Mouse (Mus musculus) forebrain, embryonic 16.5 days (tissue): ENCODE data around the gene Clk3. TPM values are rescaled to one million over a fixed set of nuclear protein-coding genes. Genes with fewer than 3 reads are reported as not detected.
A peak's percentile ranks its signal among the peaks of the same experiment; 100 is the strongest.

ENCODE experiments used
- ATAC-seq: fragments of 200-750 bp; cut with Nextera tagmentation; 2 replicates; pipeline ENCODE4 v1.8.0; 2017; ENCODE audit warnings: mild to moderate bottlenecking, moderate library complexity
- H3K27ac ChIP-seq: fragments of 300-500 bp; sonication (generic); 2 replicates; pipeline ENCODE4 v1.5.1; 2014; ENCODE audit warnings: low read length, control low read depth
- H3K27me3 ChIP-seq: fragments of 300-500 bp; sonication (generic); replicated peaks from 2 replicates; pipeline ENCODE4 v1.6.1; 2014; ENCODE audit warnings: low read length; ENCODE audit not compliant: control insufficient read depth, insufficient read depth
- H3K36me3 ChIP-seq: fragments of 300-500 bp; sonication (generic); 2 replicates; pipeline ENCODE4 v1.6.1; 2014; ENCODE audit not compliant: control insufficient read depth, insufficient read depth
- H3K4me1 ChIP-seq: fragments of 300-500 bp; sonication (generic); replicated peaks from 2 replicates; pipeline ENCODE4 v1.6.1; 2014; ENCODE audit warnings: low read length; ENCODE audit not compliant: control insufficient read depth, insufficient read depth
- H3K4me2 ChIP-seq: fragments of 300-500 bp; sonication (generic); 2 replicates; pipeline ENCODE4 v1.6.1; 2014; ENCODE audit warnings: mild to moderate bottlenecking, low read length, control low read depth
- H3K4me3 ChIP-seq: fragments of 300-500 bp; sonication (generic); replicated peaks from 2 replicates; pipeline ENCODE4 v1.5.1; 2014; ENCODE audit warnings: mild to moderate bottlenecking, low read length, control low read depth
- H3K9ac ChIP-seq: fragments of 300-500 bp; sonication (generic); replicated peaks from 2 replicates; pipeline ENCODE4 v1.6.1; 2014; ENCODE audit warnings: low read depth, low read length, control low read depth
- H3K9me3 ChIP-seq: fragments of 300-500 bp; sonication (generic); 2 replicates; pipeline ENCODE4 v1.6.1; 2016; ENCODE audit warnings: low read length; ENCODE audit not compliant: control insufficient read depth
- WGBS: fragments of 180-500 bp; shearing (Covaris S2); extraction: QIAGEN DNeasy Blood & Tissue Kit; methylation state at CpG from one replicate; pipeline ENCODE4 v1.1.7; 2014; 5-methylcytosine and 5-hydroxymethylcytosine counted together
- polyA plus RNA-seq: library from polyadenylated mRNA; unstranded; fragments of >200 nt; fragmentation: Nextera tagmentation; extraction: Ambion mirVana; gene quantifications from 2 replicates; pipeline ENCODE4 v1.2.1, GENCODE M21; 2015

Clk3 gene
- polyA plus RNA-seq, 1 experiment from 2014 or later, result 88.9 TPM

DNA sequence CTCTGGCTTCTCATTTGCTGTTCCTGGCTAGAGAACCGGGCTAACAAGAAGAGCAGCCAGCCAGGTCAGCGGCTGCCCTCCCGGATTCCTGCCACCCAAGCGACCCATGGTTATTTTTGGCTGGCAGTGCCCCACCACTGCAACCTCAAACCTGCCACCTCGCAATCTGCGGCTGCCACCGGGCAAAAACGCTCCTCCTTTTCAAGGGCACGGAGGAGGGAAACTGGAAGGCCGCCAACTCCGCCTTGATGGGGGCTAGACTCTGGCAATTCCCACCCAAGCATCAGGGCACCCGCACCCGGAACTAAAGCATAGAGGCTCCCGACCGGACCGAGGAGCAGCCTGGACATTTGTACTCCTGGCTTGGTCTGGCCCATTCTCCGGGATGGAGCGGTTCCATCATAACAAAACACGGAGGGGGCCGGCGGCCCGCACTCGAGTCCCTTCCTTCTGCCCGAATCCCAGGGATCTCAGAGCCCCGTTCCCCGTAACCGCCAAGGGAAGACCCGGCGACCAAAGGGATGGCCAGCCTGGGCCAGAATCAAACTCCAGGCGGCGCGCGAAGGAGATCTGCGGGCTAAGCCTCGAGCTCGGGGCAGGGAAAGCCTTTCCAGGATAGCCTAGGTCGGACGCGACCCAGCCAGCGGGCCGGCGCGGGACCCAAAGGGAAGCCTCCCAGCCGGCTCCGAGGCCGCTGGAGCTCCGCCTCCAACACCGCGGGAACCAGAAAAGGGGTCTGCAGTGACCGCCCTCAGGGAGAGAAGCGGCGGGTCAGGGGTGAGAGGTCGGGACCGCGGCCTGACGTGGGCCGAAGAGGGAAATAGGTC is 1.3 kb downstream of the Clk3 start:
- peak overlapping the region; percentile 99 for H3K4me2 ChIP-seq
- H3K4me3 ChIP-seq, result peak overlapping the region; percentile 98
- H3K27ac ChIP-seq, result peak overlapping the region; percentile 100
- H3K4me1 ChIP-seq, result peaks cover 37% of the 10 kb centered on the region
- H3K9me3 ChIP-seq, result no peaks in the 10 kb centered on the region
- WGBS, result under 1% methylated on average over 57 of the region's 57 CpGs
- H3K27me3 ChIP-seq, result no peaks in the 10 kb centered on the region
- H3K36me3 ChIP-seq, result 0 out of 2 replicates have a peak, but pooled peaks cover 9% of the 10 kb centered on the region
- peak; percentile 50 for ATAC-seq
- peak overlapping the region; percentile 100 for H3K9ac ChIP-seq

DNA sequence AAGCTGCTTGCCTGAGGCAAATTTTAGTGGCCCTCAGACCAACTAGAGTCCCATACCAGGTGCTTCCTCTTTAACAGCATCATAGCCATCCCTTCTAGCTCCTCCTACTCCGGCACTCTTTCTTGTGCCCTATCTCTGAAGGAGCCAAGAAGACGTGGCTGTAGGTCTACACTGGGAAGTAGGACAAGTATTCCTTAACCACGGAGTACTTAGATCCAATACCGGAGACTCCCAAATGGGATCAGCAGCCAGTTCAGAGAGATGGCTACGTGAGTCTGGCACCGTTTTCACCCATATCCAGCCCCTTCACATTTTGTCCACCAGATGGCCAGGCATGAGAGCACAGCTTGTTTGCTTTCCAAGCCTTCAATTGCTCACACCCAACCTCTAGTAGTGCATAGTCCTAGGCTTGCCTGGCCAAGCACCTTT is 3.1 kb downstream of the Clk3 start:
- 61% methylated on average over 6 of the region's 6 CpGs for WGBS
- no peak overlapping the region for H3K4me3 ChIP-seq
- peak overlapping the region; percentile 99; the same call in 1 of the 2 replicates for H3K4me2 ChIP-seq
- H3K27me3 ChIP-seq, result no peaks in the 10 kb centered on the region
- peaks cover 37% of the 10 kb centered on the region for H3K4me1 ChIP-seq
- H3K9ac ChIP-seq, result no peak overlapping the region
- no peak for ATAC-seq
- H3K36me3 ChIP-seq, result peaks cover 17% of the 10 kb centered on the region
- H3K27ac ChIP-seq, result no peak overlapping the region
- no peaks in the 10 kb centered on the region for H3K9me3 ChIP-seq

DNA sequence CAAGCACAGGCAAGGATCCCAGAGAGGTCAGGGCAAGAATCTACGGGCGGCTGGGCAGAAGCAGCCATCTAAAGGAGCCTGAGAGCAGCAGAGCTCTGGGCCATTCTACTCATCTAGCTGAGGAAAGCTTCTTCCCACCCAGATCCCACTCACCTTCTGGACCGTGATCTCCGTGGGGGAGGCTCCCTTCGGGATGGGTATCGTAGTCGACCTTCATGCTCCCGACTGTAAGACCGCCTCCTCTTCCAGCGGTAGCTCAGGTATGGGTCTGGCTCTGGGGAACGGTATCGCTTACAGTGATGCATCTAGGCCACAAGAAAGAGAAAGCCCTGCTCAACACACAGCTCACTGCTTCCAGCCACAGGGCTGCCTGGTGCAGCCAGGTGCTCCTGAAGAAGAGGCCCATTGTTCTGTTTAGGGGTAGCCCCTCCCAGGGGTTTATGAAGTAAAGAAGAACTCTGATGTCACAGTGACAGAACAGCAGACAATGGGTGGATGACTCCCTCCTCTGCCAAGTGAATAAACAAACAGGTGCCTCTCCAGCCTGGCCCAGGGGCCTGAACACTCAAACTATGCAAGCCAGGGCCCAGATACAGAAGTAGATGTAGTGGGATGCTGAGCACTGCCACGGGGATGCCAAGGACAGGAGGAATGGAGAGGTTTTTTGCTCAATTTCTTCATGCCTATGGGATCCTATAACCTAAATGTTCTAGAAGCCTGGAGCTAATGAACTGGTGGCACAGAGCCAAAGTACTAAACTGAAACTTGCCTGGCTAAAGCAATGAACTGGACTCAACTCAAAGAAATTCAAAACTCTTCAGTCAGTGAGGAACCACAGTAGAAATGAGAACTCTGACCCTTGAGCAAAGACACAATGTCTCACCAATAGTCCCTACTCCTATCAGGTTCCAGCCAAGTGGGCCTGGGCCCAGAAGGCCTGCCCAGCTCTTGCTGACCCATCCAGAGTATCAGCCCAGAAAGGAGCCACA is 3.8 kb downstream of the Clk3 start:
- H3K9ac ChIP-seq, result no peak overlapping the region

DNA sequence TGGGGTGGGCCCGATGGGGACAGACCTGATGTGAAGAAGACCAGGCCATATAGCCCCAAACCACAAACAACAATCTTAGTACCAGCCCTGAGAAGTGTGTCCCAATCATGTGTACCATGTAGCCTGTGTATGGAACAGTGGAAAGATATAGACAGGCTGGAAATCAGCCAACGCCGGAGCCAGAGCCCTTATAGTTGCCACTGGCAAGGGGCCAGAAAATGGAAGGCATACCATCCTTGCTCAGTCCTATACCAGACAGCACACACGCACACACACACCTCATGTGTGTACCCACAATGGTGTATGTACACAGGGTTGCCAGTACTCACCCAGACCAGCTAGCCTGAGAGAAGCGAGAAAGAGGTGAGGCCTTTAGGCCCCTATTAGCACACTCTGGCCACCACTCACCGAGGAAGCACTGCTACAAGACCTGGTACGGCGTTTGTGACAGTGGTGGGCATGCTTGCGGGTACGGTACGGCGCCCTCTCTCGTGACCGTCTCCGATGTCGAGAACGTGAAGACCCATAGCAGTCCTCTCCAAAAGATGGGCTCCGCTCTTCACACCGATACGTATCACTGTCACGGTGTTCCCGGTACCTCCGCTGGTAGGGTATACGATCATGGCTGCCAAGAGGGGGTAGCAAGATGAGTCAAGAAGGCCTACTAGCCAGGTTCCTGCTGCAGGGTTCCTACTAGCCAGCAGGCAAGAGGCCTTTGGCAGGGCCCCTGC is 5.1 kb downstream of the Clk3 start:
- Histone ChIP-seq H3K4me3 (no peak overlapping the region), H3K4me2 (no peak overlapping the region), H3K36me3 (peaks cover 25% of the 10 kb centered on the region), H3K9me3 (no peaks in the 10 kb centered on the region), H3K27ac (no peak overlapping the region), H3K4me1 (peaks cover 25% of the 10 kb centered on the region), H3K9ac (no peak overlapping the region), H3K27me3 (no peaks in the 10 kb centered on the region)
- no peak for ATAC-seq
- 95% methylated on average over 24 of the region's 24 CpGs for WGBS

More for the DNA sequence above, 3.8 kb downstream of the Clk3 start:
- Histone ChIP-seq H3K27ac (no peak overlapping the region), H3K4me2 (no peak overlapping the region), H3K27me3 (no peaks in the 10 kb centered on the region), H3K4me1 (peaks cover 36% of the 10 kb centered on the region), H3K9me3 (no peaks in the 10 kb centered on the region), H3K4me3 (no peak overlapping the region), H3K36me3 (peaks cover 24% of the 10 kb centered on the region)
- no peak for ATAC-seq
- WGBS, result 95% methylated on average over 13 of the region's 13 CpGs

DNA sequence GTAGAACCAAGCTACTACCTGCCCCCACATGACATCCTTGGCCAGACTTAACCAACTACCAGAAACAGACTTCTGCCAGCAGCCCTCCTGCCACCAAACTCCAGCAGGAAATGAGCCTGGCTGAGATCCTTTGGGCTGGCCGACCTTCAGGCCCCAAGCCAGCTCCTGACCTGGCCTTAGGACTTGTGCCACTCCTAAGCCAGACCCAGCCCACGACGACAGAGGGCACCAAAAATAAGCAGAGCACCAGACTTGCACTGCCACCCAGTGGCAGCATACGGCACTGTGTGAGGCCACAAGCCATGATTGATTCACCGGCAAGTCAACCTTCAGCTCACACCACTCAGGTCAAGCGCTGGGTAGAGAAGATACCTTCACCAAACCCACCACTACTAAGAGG is 6.4 kb downstream of the Clk3 start:
- H3K27me3 ChIP-seq, result no peaks in the 10 kb centered on the region
- no peak overlapping the region for H3K27ac ChIP-seq
- no peak overlapping the region for H3K4me3 ChIP-seq
- WGBS, result 25% methylated on average over 6 of the region's 6 CpGs
- H3K4me2 ChIP-seq, result no peak overlapping the region
- H3K36me3 ChIP-seq, result peaks cover 33% of the 10 kb centered on the region
- ATAC-seq, result no peak
- H3K9ac ChIP-seq, result no peak overlapping the region
- peaks cover 25% of the 10 kb centered on the region for H3K4me1 ChIP-seq
- H3K9me3 ChIP-seq, result no peaks in the 10 kb centered on the region

DNA sequence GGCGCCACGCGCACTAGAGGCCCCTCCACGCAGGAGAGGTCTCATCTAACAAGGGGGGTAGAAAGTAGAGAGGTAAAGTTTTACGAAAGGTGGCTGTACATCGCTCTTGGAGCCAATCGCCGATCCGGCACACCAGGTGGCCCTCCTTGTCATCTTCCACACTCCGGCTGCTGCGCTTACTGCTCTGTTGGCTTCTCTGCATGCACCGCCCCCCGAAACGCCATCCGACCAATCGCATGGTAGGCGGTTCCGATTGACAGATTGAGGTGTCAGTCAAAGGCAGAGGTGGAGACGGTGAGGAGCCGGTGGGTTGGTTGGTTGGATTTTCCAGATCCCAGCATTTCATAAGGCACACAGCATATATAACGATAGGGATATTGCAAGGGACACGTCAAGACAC is 7.1 kb downstream of the Clk3 start:
- H3K9me3 ChIP-seq, result no peaks in the 10 kb centered on the region
- no peak overlapping the region for H3K4me3 ChIP-seq
- no peak overlapping the region for H3K9ac ChIP-seq
- no peak overlapping the region for H3K27ac ChIP-seq
- 88% methylated on average over 22 of the region's 22 CpGs for WGBS
- peaks cover 18% of the 10 kb centered on the region for H3K4me1 ChIP-seq
- no peak for ATAC-seq
- H3K36me3 ChIP-seq, result peaks cover 41% of the 10 kb centered on the region
- H3K4me2 ChIP-seq, result no peak overlapping the region
- no peaks in the 10 kb centered on the region for H3K27me3 ChIP-seq

DNA sequence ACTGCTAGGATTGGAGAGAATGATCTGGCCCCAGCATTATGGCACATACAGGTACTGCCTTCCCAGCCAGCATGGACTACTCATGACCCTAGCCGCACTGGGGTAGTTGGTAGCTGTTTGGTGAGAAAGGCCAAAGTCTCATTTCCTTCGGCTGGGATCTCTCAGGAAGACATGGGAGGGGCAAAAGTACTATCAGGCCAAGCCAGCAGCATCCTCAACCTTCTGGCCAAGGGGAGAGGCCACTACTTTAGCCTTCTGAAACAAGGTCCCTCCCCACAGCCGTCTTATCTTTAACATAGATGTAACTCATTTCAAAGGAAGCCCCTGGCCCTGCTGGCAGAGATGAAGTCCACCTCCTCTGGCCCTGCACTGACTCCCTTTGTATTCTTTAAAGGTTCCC is 8.1 kb downstream of the Clk3 start:
- peaks cover 50% of the 10 kb centered on the region for H3K36me3 ChIP-seq
- WGBS, result 97% methylated on average over 3 of the region's 3 CpGs
- peaks cover 9% of the 10 kb centered on the region for H3K4me1 ChIP-seq
- ATAC-seq, result no peak
- H3K4me2 ChIP-seq, result no peak overlapping the region
- H3K9ac ChIP-seq, result no peak overlapping the region
- H3K27me3 ChIP-seq, result no peaks in the 10 kb centered on the region
- no peaks in the 10 kb centered on the region for H3K9me3 ChIP-seq
- no peak overlapping the region for H3K4me3 ChIP-seq
- H3K27ac ChIP-seq, result no peak overlapping the region

DNA sequence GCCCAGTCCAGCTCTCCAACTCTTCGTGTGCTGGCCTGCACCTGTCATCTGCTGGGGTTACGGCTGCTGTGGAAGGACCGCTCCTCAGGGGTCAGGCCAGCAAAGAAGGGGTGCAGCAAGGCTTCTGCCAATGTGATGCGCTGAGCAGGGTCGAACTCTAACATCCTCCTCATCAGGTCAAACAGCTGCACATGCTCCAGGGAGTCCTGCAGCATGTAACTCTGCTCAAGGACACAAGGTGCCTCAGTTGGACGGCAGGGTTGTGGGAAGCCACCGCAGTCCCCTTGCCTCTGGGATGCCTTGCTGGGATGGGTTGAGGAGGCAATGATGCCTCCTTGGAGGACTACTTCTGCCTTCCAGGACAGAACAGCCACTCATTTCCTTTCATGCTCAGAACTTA is 14.8 kb downstream of the Clk3 start:
- Histone ChIP-seq H3K27me3 (no peaks in the 10 kb centered on the region), H3K9me3 (no peaks in the 10 kb centered on the region), H3K4me3 (no peak overlapping the region), H3K27ac (no peak overlapping the region), H3K36me3 (peaks cover 54% of the 10 kb centered on the region), H3K9ac (no peak overlapping the region), H3K4me1 (no peaks in the 10 kb centered on the region), H3K4me2 (no peak overlapping the region)
- 89% methylated on average over 7 of the region's 7 CpGs for WGBS
- no peak for ATAC-seq
